Mouse (Mus musculus) CH12F3 (cell line): ENCODE results near the gene Lhb.

ENCODE experiments used
- in situ Hi-C: fragments of 300-500 bp; cut with MboI; formaldehyde crosslinking; loops from 2 replicates; pipeline ENCODE4 v1.14.3; 2020; ENCODE audit warnings: low sequenced_read_pairs

Gene Lhb

GRCm38 (mm10) chr7:45413113-45413863 is 7.3 kb upstream of the Lhb start, which contains the start of gene Ntf5:
Gene Ntf5 (plus strand): TSS chr7:45413695.
- in situ Hi-C loops: no loop called here

GRCm38 (mm10) chr7:45413864-45414739 is 6.5 kb upstream of the Lhb start:
- in situ Hi-C loops: no loop called here

GRCm38 (mm10) chr7:45414740-45415224 is 5.8 kb upstream of the Lhb start:
- in situ Hi-C loops: no loop called here

GRCm38 (mm10) chr7:45415636-45416035 is 5.0 kb upstream of the Lhb start:
- in situ Hi-C loops: no loop called here

- in situ Hi-C loops: no loop called here
These were observed 2.6 kb upstream of the Lhb start for GRCm38 (mm10) chr7:45417962-45418492.

- in situ Hi-C loops: no loop called here
These were observed 583 bp upstream of the Lhb start for GRCm38 (mm10) chr7:45419859-45420614.

- in situ Hi-C loops: no loop called here
These were observed 574 bp downstream of the Lhb start for GRCm38 (mm10) chr7:45421194-45421593.

- in situ Hi-C loops: no loop called here
These were observed 5.9 kb downstream of the Lhb start for GRCm38 (mm10) chr7:45426556-45426955.

GRCm38 (mm10) chr7:45433835-45434202 is 13.2 kb downstream of the Lhb start:
- in situ Hi-C loops: no loop called here

- in situ Hi-C loops: no loop called here
These were observed 13.8 kb downstream of the Lhb start, which contains the start of gene Gys1 for GRCm38 (mm10) chr7:45434203-45435015. Gene Gys1 (plus strand): TSS chr7:45434844.

- in situ Hi-C loops: no loop called here
These were observed 14.4 kb downstream of the Lhb start for GRCm38 (mm10) chr7:45435038-45435437.

- in situ Hi-C loops: no loop called here
These were observed 15.8 kb downstream of the Lhb start for GRCm38 (mm10) chr7:45436444-45436843.

GRCm38 (mm10) chr7:45437046-45437445 is 16.4 kb downstream of the Lhb start:
- in situ Hi-C loops: no loop called here

GRCm38 (mm10) chr7:45437521-45438276 is 17.1 kb downstream of the Lhb start, which contains the start of gene Ruvbl2:
Gene Ruvbl2 (minus strand): TSS chr7:45438096.
- in situ Hi-C loops: no loop called here

- in situ Hi-C loops: no loop called here
These were observed 23.2 kb downstream of the Lhb start for GRCm38 (mm10) chr7:45443526-45444420.

- in situ Hi-C loops: no loop called here
These were observed 26.0 kb downstream of the Lhb start for GRCm38 (mm10) chr7:45446589-45446988.

GRCm38 (mm10) chr7:45447325-45447990 is 26.8 kb downstream of the Lhb start:
- in situ Hi-C loops: no loop called here

- in situ Hi-C loops: no loop called here
These were observed 29.4 kb downstream of the Lhb start for GRCm38 (mm10) chr7:45449974-45450373.
